Mouse (Mus musculus) CH12.LX (cell line): ENCODE data around the gene Rlf. TPM values are rescaled to one million over a fixed set of nuclear protein-coding genes. Genes with fewer than 3 reads are reported as not detected.

Source experiments
- DNase-seq: peaks from one replicate; pipeline ENCODE4 v3.0.0-alpha.2; 2013; ENCODE audit errors: extremely low read depth
- H3K27ac ChIP-seq: 2 replicates; pipeline ENCODE4 v1.5.1; 2012; ENCODE audit warnings: low read depth, mild to moderate bottlenecking, control low read depth, moderate library complexity; ENCODE audit not compliant: insufficient read depth
- H3K27me3 ChIP-seq: replicated peaks from 2 replicates; pipeline ENCODE3; 2012; ENCODE audit warnings: inconsistent platforms
- H3K36me3 ChIP-seq, 2 experiments: replicated peaks in 1 of 2; 2 replicates each; pipeline versions ENCODE3 to v1.6.1; 2012; ENCODE audit warnings: inconsistent platforms in 1 of 2, low read length in 1 of 2, mild to moderate bottlenecking in 1 of 2, mixed read lengths in 1 of 2, moderate library complexity in 1 of 2; ENCODE audit not compliant: control insufficient read depth in 1 of 2, insufficient read depth in 1 of 2
- H3K4me1 ChIP-seq, 2 experiments: 2 replicates each; pipeline ENCODE4 v1.6.1; 2012; ENCODE audit warnings: inconsistent platforms in 1 of 2, moderate library complexity in 1 of 2; ENCODE audit not compliant: insufficient read depth in 2 of 2, control insufficient read depth in 1 of 2
- H3K4me2 ChIP-seq: 2 replicates; pipeline ENCODE4 v1.6.1; 2012; ENCODE audit warnings: low read depth, mild to moderate bottlenecking, control low read depth; ENCODE audit not compliant: poor library complexity, insufficient read depth, severe bottlenecking
- H3K4me3 ChIP-seq, 3 experiments: fragments of 150-350 bp in 1 of 3; sonication (generic) in 1 of 3; replicated peaks in 1 of 3; 2 replicates each; pipeline versions ENCODE3 to v1.5.1; 2011 to 2012; ENCODE audit warnings: low read depth in 2 of 3, low read length in 2 of 3, mild to moderate bottlenecking in 2 of 3, moderate library complexity in 2 of 3, control low read depth in 1 of 3, improper control_type of control experiment in 1 of 3, inconsistent platforms in 1 of 3, mixed read lengths in 1 of 3; ENCODE audit not compliant: poor library complexity in 1 of 3
- H3K79me2 ChIP-seq: replicated peaks from 2 replicates; pipeline ENCODE4 v1.6.1; 2012; ENCODE audit warnings: mild to moderate bottlenecking, moderate library complexity; ENCODE audit not compliant: control insufficient read depth, poor library complexity, insufficient read depth, severe bottlenecking; ENCODE audit errors: extremely low read depth
- H3K9ac ChIP-seq: 2 replicates; pipeline ENCODE4 v1.6.1; 2012; ENCODE audit warnings: low read depth, mild to moderate bottlenecking, control low read depth, moderate library complexity; ENCODE audit not compliant: insufficient read depth
- H3K9me3 ChIP-seq: replicated peaks from 2 replicates; pipeline ENCODE3; 2012; ENCODE audit warnings: low read length, inconsistent platforms, mixed read lengths
- BHLHE40 ChIP-seq: IDR thresholded peaks from 2 replicates; pipeline ENCODE4 v1.6.1; 2011; ENCODE audit warnings: mild to moderate bottlenecking, low read depth, low read length, improper control_type of control experiment
- CHD2 ChIP-seq: IDR thresholded peaks from 2 replicates; pipeline ENCODE4 v1.6.1; 2011; ENCODE audit warnings: low read length, improper control_type of control experiment
- ELF1 ChIP-seq: IDR thresholded peaks from 2 replicates; pipeline ENCODE4 v1.6.1; 2014; ENCODE audit warnings: low read depth, mild to moderate bottlenecking, inconsistent platforms, low read length, improper control_type of control experiment
- EP300 ChIP-seq: IDR thresholded peaks from 2 replicates; pipeline ENCODE4 v1.6.1; 2011; ENCODE audit warnings: low read length, improper control_type of control experiment
- ETS1 ChIP-seq: conservative IDR thresholded peaks from 2 replicates; pipeline ENCODE4 v1.6.1; 2012; ENCODE audit warnings: low read depth, mild to moderate bottlenecking, inconsistent platforms, low read length, improper control_type of control experiment, moderate library complexity
- GABPA ChIP-seq: IDR thresholded peaks from 2 replicates; pipeline ENCODE4 v1.6.1; 2012; ENCODE audit warnings: low read depth, low read length, improper control_type of control experiment, inconsistent platforms; ENCODE audit not compliant: insufficient replicate concordance
- HCFC1 ChIP-seq: IDR thresholded peaks from 2 replicates; pipeline ENCODE4 v1.6.1; 2012; ENCODE audit warnings: low read depth, mild to moderate bottlenecking, inconsistent platforms, low read length, improper control_type of control experiment
- IRF4 ChIP-seq: IDR thresholded peaks from 2 replicates; pipeline ENCODE4 v1.6.1; 2014; ENCODE audit warnings: low read depth, mild to moderate bottlenecking, inconsistent platforms, low read length, improper control_type of control experiment
- JUN ChIP-seq: IDR thresholded peaks from 2 replicates; pipeline ENCODE4 v1.6.1; 2011; ENCODE audit warnings: low read depth, mild to moderate bottlenecking, low read length, improper control_type of control experiment, moderate library complexity; ENCODE audit not compliant: insufficient read depth
- KAT2A ChIP-seq: IDR thresholded peaks from 2 replicates; pipeline ENCODE4 v1.6.1; 2012; ENCODE audit warnings: low read length, improper control_type of control experiment, inconsistent platforms; ENCODE audit not compliant: insufficient replicate concordance
- MAFK ChIP-seq: IDR thresholded peaks from 2 replicates; pipeline ENCODE4 v1.6.1; 2011; ENCODE audit warnings: low read length, improper control_type of control experiment; ENCODE audit not compliant: insufficient replicate concordance
- MAX ChIP-seq: IDR thresholded peaks from 2 replicates; pipeline ENCODE4 v1.6.1; 2011; ENCODE audit warnings: low read length, improper control_type of control experiment
- MEF2A ChIP-seq: IDR thresholded peaks from 2 replicates; pipeline ENCODE4 v1.6.1; 2014; ENCODE audit warnings: low read depth, mild to moderate bottlenecking, inconsistent platforms, low read length, improper control_type of control experiment, borderline replicate concordance
- MXI1 ChIP-seq: IDR thresholded peaks from 2 replicates; pipeline ENCODE4 v1.6.1; 2011; ENCODE audit warnings: mild to moderate bottlenecking, low read depth, low read length, improper control_type of control experiment
- MYC ChIP-seq: IDR thresholded peaks from 2 replicates; pipeline ENCODE4 v1.6.1; 2011; ENCODE audit warnings: low read depth, mild to moderate bottlenecking, improper control_type of control experiment, low read length
- NELFE ChIP-seq: IDR thresholded peaks from 2 replicates; pipeline ENCODE4 v1.6.1; 2011; ENCODE audit warnings: low read depth, low read length, improper control_type of control experiment
- PAX5 ChIP-seq: IDR thresholded peaks from 2 replicates; pipeline ENCODE4 v1.6.1; 2012; ENCODE audit warnings: low read length, inconsistent platforms, mixed read lengths
- POLR2A ChIP-seq: IDR thresholded peaks from 2 replicates; pipeline ENCODE4 v1.6.1; 2011; ENCODE audit warnings: low read depth, mild to moderate bottlenecking, improper control_type of control experiment, low read length
- POLR2AphosphoS2 ChIP-seq: IDR thresholded peaks from 2 replicates; pipeline ENCODE4 v1.6.1; 2011; ENCODE audit warnings: low read depth, low read length, improper control_type of control experiment
- RAD21 ChIP-seq: IDR thresholded peaks from 2 replicates; pipeline ENCODE4 v1.6.1; 2011; ENCODE audit warnings: low read depth, mild to moderate bottlenecking, low read length, improper control_type of control experiment, moderate library complexity
- RCOR1 ChIP-seq: conservative IDR thresholded peaks from 2 replicates; pipeline ENCODE4 v1.6.1; 2012; ENCODE audit warnings: low read depth, mild to moderate bottlenecking, inconsistent platforms, low read length, improper control_type of control experiment
- SIN3A ChIP-seq: IDR thresholded peaks from 2 replicates; pipeline ENCODE4 v1.6.1; 2012; ENCODE audit warnings: low read length, improper control_type of control experiment, inconsistent platforms
- TBP ChIP-seq: conservative IDR thresholded peaks from 2 replicates; pipeline ENCODE4 v1.6.1; 2011; ENCODE audit warnings: low read depth, low read length, improper control_type of control experiment
- TCF12 ChIP-seq: IDR thresholded peaks from 2 replicates; pipeline ENCODE4 v1.6.1; 2014; ENCODE audit warnings: low read depth, mild to moderate bottlenecking, inconsistent platforms, low read length, improper control_type of control experiment
- UBTF ChIP-seq: IDR thresholded peaks from 2 replicates; pipeline ENCODE4 v1.6.1; 2012; ENCODE audit warnings: low read depth, mild to moderate bottlenecking, inconsistent platforms, low read length, improper control_type of control experiment, moderate library complexity
- USF1 ChIP-seq: IDR thresholded peaks from 2 replicates; pipeline ENCODE4 v1.6.1; 2014; ENCODE audit warnings: low read depth, mild to moderate bottlenecking, inconsistent platforms, low read length, improper control_type of control experiment
- USF2 ChIP-seq: conservative IDR thresholded peaks from 2 replicates; pipeline ENCODE4 v1.6.1; 2011; ENCODE audit warnings: low read depth, low read length, improper control_type of control experiment
- ZC3H11A ChIP-seq: IDR thresholded peaks from 2 replicates; pipeline ENCODE4 v1.6.1; 2012; ENCODE audit warnings: low read depth, mild to moderate bottlenecking, inconsistent platforms, low read length, improper control_type of control experiment
- ZMIZ1 ChIP-seq: IDR thresholded peaks from 2 replicates; pipeline ENCODE4 v1.6.1; 2012; ENCODE audit warnings: low read depth, mild to moderate bottlenecking, inconsistent platforms, low read length, improper control_type of control experiment
- ZNF384 ChIP-seq: IDR thresholded peaks from 2 replicates; pipeline ENCODE4 v1.6.1; 2012; ENCODE audit warnings: low read depth, low read length, improper control_type of control experiment, inconsistent platforms
- dilution Hi-C: fragments of 300-500 bp; cut with MboI; formaldehyde crosslinking; loops from 2 replicates; pipeline ENCODE4 v1.14.3; 2020; ENCODE audit warnings: low sequenced_read_pairs; ENCODE audit not compliant: extremely low pct_unique_long_range_greater_than_20kb, extremely low pct_ligation_motif_present
- in situ Hi-C: fragments of 300-500 bp; cut with MboI; formaldehyde crosslinking; loops from 3 replicates; pipeline ENCODE4 v1.14.3; 2019; ENCODE audit warnings: low sequenced_read_pairs, low pct_ligation_motif_present, low pct_unique_long_range_greater_than_20kb, mixed read lengths
- polyA plus RNA-seq: library from polyadenylated mRNA; unstranded; fragments of >175 nt; gene quantifications from 2 replicates; pipeline ENCODE4 v1.2.1, GENCODE M21; 2012; ENCODE audit warnings: low read depth; ENCODE audit not compliant: insufficient read length
- total RNA-seq, 2 experiments: library from RNA; depleted of rRNA; stranded (reverse); fragments of 300-350 nt in 1 of 2; fragments of >200 nt in 1 of 2; gene quantifications; 2 replicates each; pipeline ENCODE4 v1.2.3; 2012 to 2014

Rlf gene
- total and polyA plus RNA-seq, 3 experiments, result 9.4 to 25.5 (median 17.4) TPM

- H3K79me2 ChIP-seq, result no peaks in the 10 kb centered on the region
- in situ Hi-C loops (no loop called here), dilution Hi-C loops (no loop called here)
- no peak overlapping the region for H3K4me2 ChIP-seq
- no peaks in the 10 kb centered on the region for H3K9me3 ChIP-seq
- peaks cover 67% of the 10 kb centered on the region for H3K27me3 ChIP-seq
- H3K36me3 ChIP-seq, result no peaks in the 10 kb centered on the region
- H3K4me1 ChIP-seq, result no peaks in the 10 kb centered on the region
- DNase-seq, result no peak
- H3K27ac ChIP-seq, result no peak overlapping the region
- no peak for TF ChIP-seq MAX
- TF ChIP-seq POLR2AphosphoS2, result no peak
- TF ChIP-seq ELF1, result no peak
- no peak for TF ChIP-seq SIN3A
- TF ChIP-seq MYC, result no peak
- no peak for TF ChIP-seq IRF4
- TF ChIP-seq POLR2A, result no peak
- no peak for TF ChIP-seq PAX5
- no peak for TF ChIP-seq MAFK
- no peak for TF ChIP-seq ZMIZ1
- TF ChIP-seq ZC3H11A, result no peak
- no peak for TF ChIP-seq ZNF384
- no peak for TF ChIP-seq RCOR1
- no peak for TF ChIP-seq EP300
- no peak for TF ChIP-seq TCF12
- TF ChIP-seq JUN, result no peak
- TF ChIP-seq TBP, result no peak
- TF ChIP-seq NELFE, result no peak
- no peak for TF ChIP-seq CHD2
- H3K9ac ChIP-seq, result no peak overlapping the region
- no peak overlapping the region for H3K4me3 ChIP-seq
Observed at GRCm38 (mm10) chr4:121241612-121242000, 26.7 kb upstream of the Rlf start.

- H3K4me2 ChIP-seq, result no peak overlapping the region
- DNase-seq, result peak; percentile 59
- in situ Hi-C loops, result no loop called here
- H3K9me3 ChIP-seq, result no peaks in the 10 kb centered on the region
- dilution Hi-C loops, result no loop called here
- H3K36me3 ChIP-seq, result no peaks in the 10 kb centered on the region
- no peaks in the 10 kb centered on the region for H3K4me1 ChIP-seq
- no peaks in the 10 kb centered on the region for H3K79me2 ChIP-seq
- no peak overlapping the region for H3K4me3 ChIP-seq
- H3K27ac ChIP-seq, result no peak overlapping the region
- H3K27me3 ChIP-seq, result peaks cover 74% of the 10 kb centered on the region
- H3K9ac ChIP-seq, result no peak overlapping the region
- TF ChIP-seq KAT2A (no peak), RAD21 (peak; percentile 95), ZC3H11A (peak; percentile 1; the same call in 1 of the 2 replicates), EP300 (no peak), MXI1 (no peak), HCFC1 (no peak), RCOR1 (no peak), UBTF (no peak), NELFE (no peak), GABPA (no peak), USF1 (no peak), MEF2A (no peak), USF2 (no peak), ZMIZ1 (no peak), ELF1 (no peak), PAX5 (no peak), ETS1 (no peak), CHD2 (no peak), BHLHE40 (no peak)
Observed at GRCm38 (mm10) chr4:121240637-121241611, 26.0 kb upstream of the Rlf start.
